Mouse (Mus musculus): ENCODE results near the gene Mal.

GRCm38 (mm10) chr2:127638973-127639372, 17.5 kb downstream of the Mal start:
- TF ChIP-seq POLR2A (IDR thresholded peaks at IDR 0.05; ENCODE audit: borderline replicate concordance, control insufficient read depth, low read depth, low read length) (no peak), CTCF (IDR thresholded peaks at IDR 0.05; ENCODE audit: control insufficient read depth, insufficient read depth, low read length) (no peak)

All from bone marrow, adult 2 months (tissue).